Mouse (Mus musculus) cerebellum, adult 2 months (tissue): ENCODE data around the gene Tgoln1.

ENCODE experiments used
- CTCF ChIP-seq: fragments of 200-500 bp; IDR thresholded peaks from 2 replicates; pipeline ENCODE4 v1.5.1; 2011; ENCODE audit warnings: low read depth, mild to moderate bottlenecking, control low read depth, low read length, moderate library complexity, borderline replicate concordance; ENCODE audit not compliant: insufficient read depth
- POLR2A ChIP-seq: fragments of 200-500 bp; IDR thresholded peaks from 2 replicates; pipeline ENCODE4 v1.6.1; 2011; ENCODE audit warnings: low read length, control low read depth, borderline replicate concordance; ENCODE audit not compliant: insufficient read depth

- no peak for TF ChIP-seq CTCF
- no peak for TF ChIP-seq POLR2A
These were observed 10.5 kb upstream of the Tgoln1 start for GRCm38 (mm10) chr6:72627276-72627675.
